Mouse (Mus musculus): ENCODE data around the gene Atp6v0e. TPM values are rescaled to one million over a fixed set of nuclear protein-coding genes. Genes with fewer than 3 reads are reported as not detected.

The Atp6v0e gene
- polyA plus RNA-seq, 1 experiment from 2014 or later, result 90.5 TPM

GRCm38 (mm10) chr17:26634539-26634938 is 28.5 kb upstream of the Atp6v0e start:
- H3K9me3 ChIP-seq (ENCODE audit: control insufficient read depth, low read length), result no peaks in the 10 kb centered on the region
- peaks cover 80% of the 10 kb centered on the region for H3K36me3 ChIP-seq (ENCODE audit: control insufficient read depth, insufficient read depth, low read length)
- H3K4me1 ChIP-seq (ENCODE audit: control insufficient read depth, insufficient read depth, low read length), result no peaks in the 10 kb centered on the region
- DNase-seq (no peak), ATAC-seq (ENCODE audit: low FRiP score, low TSS enrichment) (no peak)
- no peaks in the 10 kb centered on the region for H3K27me3 ChIP-seq (ENCODE audit: control insufficient read depth, insufficient read depth, low read length)
- no peak overlapping the region for H3K27ac ChIP-seq (replicated peaks; ENCODE audit: low read depth, low read length)
- 93% methylated on average over 7 of the region's 7 CpGs for WGBS
- H3K4me3 ChIP-seq (replicated peaks; ENCODE audit: low read depth, low read length), result no peak overlapping the region
- no peak overlapping the region for H3K4me2 ChIP-seq (ENCODE audit: low read length)
- H3K9ac ChIP-seq (replicated peaks; ENCODE audit: low read length), result no peak overlapping the region

- WGBS, result 89% methylated on average over 7 of the region's 7 CpGs
- Histone ChIP-seq H3K4me3 (replicated peaks; ENCODE audit: low read depth, low read length) (no peak overlapping the region), H3K27ac (replicated peaks; ENCODE audit: low read depth, low read length) (no peak overlapping the region), H3K9me3 (ENCODE audit: control insufficient read depth, low read length) (no peaks in the 10 kb centered on the region), H3K36me3 (ENCODE audit: control insufficient read depth, insufficient read depth, low read length) (peaks cover 80% of the 10 kb centered on the region), H3K27me3 (ENCODE audit: control insufficient read depth, insufficient read depth, low read length) (no peaks in the 10 kb centered on the region), H3K9ac (replicated peaks; ENCODE audit: low read length) (no peak overlapping the region), H3K4me1 (ENCODE audit: control insufficient read depth, insufficient read depth, low read length) (no peaks in the 10 kb centered on the region), H3K4me2 (ENCODE audit: low read length) (no peak overlapping the region)
- ATAC-seq (ENCODE audit: low FRiP score, low TSS enrichment), result no peak
- DNase-seq, result no peak
Observed at GRCm38 (mm10) chr17:26635951-26636350, 27.1 kb upstream of the Atp6v0e start.

DNA sequence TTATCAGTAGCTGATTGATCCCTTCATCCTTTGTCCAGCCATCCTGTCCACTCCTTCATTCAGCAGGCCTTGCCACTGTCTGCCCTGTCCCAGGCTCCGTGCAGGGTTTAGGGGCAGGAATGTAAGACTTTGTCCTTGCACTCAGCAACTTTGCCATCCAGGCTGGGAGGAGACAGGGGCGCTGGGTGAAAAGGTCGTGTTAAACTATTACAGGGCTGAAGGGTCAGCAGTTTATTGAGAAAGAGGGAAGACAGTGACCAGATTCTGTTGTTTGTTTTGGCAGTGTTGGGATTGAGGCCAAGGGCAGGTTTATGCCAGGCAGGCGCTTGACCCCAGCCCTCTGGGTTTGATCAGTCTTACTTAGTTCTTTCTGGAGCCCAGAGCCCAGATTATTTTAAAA is 25.2 kb upstream of the Atp6v0e start:
- Histone ChIP-seq H3K4me3 (replicated peaks; ENCODE audit: low read depth, low read length) (no peak overlapping the region), H3K27me3 (ENCODE audit: control insufficient read depth, insufficient read depth, low read length) (no peaks in the 10 kb centered on the region), H3K36me3 (ENCODE audit: control insufficient read depth, insufficient read depth, low read length) (peaks cover 81% of the 10 kb centered on the region), H3K4me1 (ENCODE audit: control insufficient read depth, insufficient read depth, low read length) (no peaks in the 10 kb centered on the region), H3K27ac (replicated peaks; ENCODE audit: low read depth, low read length) (no peak overlapping the region), H3K4me2 (ENCODE audit: low read length) (no peak overlapping the region), H3K9ac (replicated peaks; ENCODE audit: low read length) (no peak overlapping the region), H3K9me3 (ENCODE audit: control insufficient read depth, low read length) (no peaks in the 10 kb centered on the region)
- ATAC-seq (ENCODE audit: low FRiP score, low TSS enrichment) (no peak), DNase-seq (no peak)
- 82% methylated on average over 4 of the region's 4 CpGs for WGBS

- Histone ChIP-seq H3K36me3 (ENCODE audit: control insufficient read depth, insufficient read depth, low read length) (peaks cover 81% of the 10 kb centered on the region), H3K9ac (replicated peaks; ENCODE audit: low read length) (no peak overlapping the region), H3K9me3 (ENCODE audit: control insufficient read depth, low read length) (no peaks in the 10 kb centered on the region), H3K4me1 (ENCODE audit: control insufficient read depth, insufficient read depth, low read length) (no peaks in the 10 kb centered on the region), H3K27ac (replicated peaks; ENCODE audit: low read depth, low read length) (no peak overlapping the region), H3K4me3 (replicated peaks; ENCODE audit: low read depth, low read length) (no peak overlapping the region), H3K27me3 (ENCODE audit: control insufficient read depth, insufficient read depth, low read length) (no peaks in the 10 kb centered on the region), H3K4me2 (ENCODE audit: low read length) (no peak overlapping the region)
- ATAC-seq (ENCODE audit: low FRiP score, low TSS enrichment) (no peak), DNase-seq (peak; percentile 87)
- 29% methylated on average over 7 of the region's 7 CpGs for WGBS
Observed at GRCm38 (mm10) chr17:26638655-26639054, 24.4 kb upstream of the Atp6v0e start.

DNA sequence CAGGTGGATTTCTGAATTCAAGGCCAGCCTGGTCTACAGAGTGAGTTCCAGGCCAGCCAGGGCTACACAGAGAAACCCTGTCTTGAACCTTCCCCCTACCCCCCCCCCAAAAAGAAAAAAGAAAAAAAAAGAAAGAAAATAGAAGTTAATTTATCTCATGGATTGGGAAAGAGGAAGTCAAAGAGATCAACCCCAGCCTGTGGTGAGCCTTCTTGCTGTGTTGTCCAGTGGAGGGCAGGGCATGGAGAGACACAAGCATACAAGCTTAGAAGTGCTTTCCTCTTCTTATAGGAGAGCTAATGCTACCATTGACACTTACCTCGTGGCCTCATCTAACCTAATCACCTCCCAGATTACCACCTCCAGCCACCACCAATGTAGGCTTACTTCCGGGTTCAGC is 23.2 kb upstream of the Atp6v0e start:
- ATAC-seq (ENCODE audit: low FRiP score, low TSS enrichment), result no peak
- Histone ChIP-seq H3K4me1 (ENCODE audit: control insufficient read depth, insufficient read depth, low read length) (0 out of 2 replicates have a peak, but pooled peaks cover 2% of the 10 kb centered on the region), H3K9ac (replicated peaks; ENCODE audit: low read length) (no peak overlapping the region), H3K4me3 (replicated peaks; ENCODE audit: low read depth, low read length) (no peak overlapping the region), H3K27me3 (ENCODE audit: control insufficient read depth, insufficient read depth, low read length) (no peaks in the 10 kb centered on the region), H3K9me3 (ENCODE audit: control insufficient read depth, low read length) (no peaks in the 10 kb centered on the region), H3K36me3 (ENCODE audit: control insufficient read depth, insufficient read depth, low read length) (peaks cover 77% of the 10 kb centered on the region), H3K4me2 (ENCODE audit: low read length) (no peak overlapping the region), H3K27ac (replicated peaks; ENCODE audit: low read depth, low read length) (no peak overlapping the region)
- DNase-seq, result no peak
- WGBS, result 93% methylated on average over 2 of the region's 2 CpGs

GRCm38 (mm10) chr17:26640286-26640740 is 22.7 kb upstream of the Atp6v0e start:
- no peak overlapping the region for H3K9ac ChIP-seq (replicated peaks; ENCODE audit: low read length)
- H3K4me1 ChIP-seq (ENCODE audit: control insufficient read depth, insufficient read depth, low read length), result 0 out of 2 replicates have a peak, but pooled peaks cover 6% of the 10 kb centered on the region
- WGBS, result 98% methylated on average over 3 of the region's 3 CpGs
- H3K4me3 ChIP-seq (replicated peaks; ENCODE audit: low read depth, low read length), result no peak overlapping the region
- no peak for ATAC-seq (ENCODE audit: low FRiP score, low TSS enrichment)
- no peak overlapping the region for H3K27ac ChIP-seq (replicated peaks; ENCODE audit: low read depth, low read length)
- no peaks in the 10 kb centered on the region for H3K27me3 ChIP-seq (ENCODE audit: control insufficient read depth, insufficient read depth, low read length)
- DNase-seq, result no peak
- no peak overlapping the region for H3K4me2 ChIP-seq (ENCODE audit: low read length)
- peaks cover 77% of the 10 kb centered on the region for H3K36me3 ChIP-seq (ENCODE audit: control insufficient read depth, insufficient read depth, low read length)
- H3K9me3 ChIP-seq (ENCODE audit: control insufficient read depth, low read length), result no peaks in the 10 kb centered on the region

- H3K27ac ChIP-seq (replicated peaks; ENCODE audit: low read depth, low read length), result no peak overlapping the region
- WGBS, result 96% methylated on average over 8 of the region's 8 CpGs
- H3K4me3 ChIP-seq (replicated peaks; ENCODE audit: low read depth, low read length), result no peak overlapping the region
- H3K27me3 ChIP-seq (ENCODE audit: control insufficient read depth, insufficient read depth, low read length), result no peaks in the 10 kb centered on the region
- H3K4me1 ChIP-seq (ENCODE audit: control insufficient read depth, insufficient read depth, low read length), result 0 out of 2 replicates have a peak, but pooled peaks cover 6% of the 10 kb centered on the region
- H3K4me2 ChIP-seq (ENCODE audit: low read length), result no peak overlapping the region
- H3K9me3 ChIP-seq (ENCODE audit: control insufficient read depth, low read length), result no peaks in the 10 kb centered on the region
- H3K36me3 ChIP-seq (ENCODE audit: control insufficient read depth, insufficient read depth, low read length), result peaks cover 85% of the 10 kb centered on the region
- no peak for DNase-seq
- no peak overlapping the region for H3K9ac ChIP-seq (replicated peaks; ENCODE audit: low read length)
- ATAC-seq (ENCODE audit: low FRiP score, low TSS enrichment), result no peak
Observed at GRCm38 (mm10) chr17:26643456-26643855, 19.6 kb upstream of the Atp6v0e start.

DNA sequence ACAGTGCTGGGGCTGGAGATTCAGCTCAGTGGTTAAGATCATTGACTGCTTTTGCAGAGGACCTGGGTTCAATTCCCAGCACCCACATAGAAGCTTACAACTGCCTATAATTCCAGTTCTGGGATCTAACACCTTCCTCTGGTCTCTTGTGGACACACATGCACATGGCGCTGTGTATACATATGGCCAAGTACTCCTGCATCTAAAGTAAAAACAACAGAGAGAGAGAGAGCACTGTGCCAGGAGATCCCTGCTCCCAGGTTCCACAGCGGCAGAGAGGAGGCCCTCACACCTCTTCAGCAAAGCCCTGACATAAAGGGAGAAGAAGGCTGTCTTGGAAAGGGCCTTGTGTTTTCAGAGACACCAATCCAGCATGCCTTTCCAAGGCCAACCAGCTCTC is 19.0 kb upstream of the Atp6v0e start:
- H3K4me2 ChIP-seq (ENCODE audit: low read length), result no peak overlapping the region
- peak overlapping the region; percentile 46; the same call in 1 of the 2 replicates for H3K27ac ChIP-seq (replicated peaks; ENCODE audit: low read depth, low read length)
- 96% methylated on average over 2 of the region's 2 CpGs for WGBS
- no peak overlapping the region for H3K9ac ChIP-seq (replicated peaks; ENCODE audit: low read length)
- H3K27me3 ChIP-seq (ENCODE audit: control insufficient read depth, insufficient read depth, low read length), result no peaks in the 10 kb centered on the region
- peaks cover 85% of the 10 kb centered on the region for H3K36me3 ChIP-seq (ENCODE audit: control insufficient read depth, insufficient read depth, low read length)
- H3K4me3 ChIP-seq (replicated peaks; ENCODE audit: low read depth, low read length), result no peak overlapping the region
- DNase-seq, result no peak
- H3K9me3 ChIP-seq (ENCODE audit: control insufficient read depth, low read length), result no peaks in the 10 kb centered on the region
- H3K4me1 ChIP-seq (ENCODE audit: control insufficient read depth, insufficient read depth, low read length), result 0 out of 2 replicates have a peak, but pooled peaks cover 6% of the 10 kb centered on the region
- no peak for ATAC-seq (ENCODE audit: low FRiP score, low TSS enrichment)

- H3K27me3 ChIP-seq (ENCODE audit: control insufficient read depth, insufficient read depth, low read length), result no peaks in the 10 kb centered on the region
- ATAC-seq (ENCODE audit: low FRiP score, low TSS enrichment), result no peak; the same call in 1 of the 2 replicates
- H3K27ac ChIP-seq (replicated peaks; ENCODE audit: low read depth, low read length), result peak overlapping the region; percentile 46
- peak; percentile 73 for DNase-seq
- H3K36me3 ChIP-seq (ENCODE audit: control insufficient read depth, insufficient read depth, low read length), result peaks cover 81% of the 10 kb centered on the region
- H3K4me3 ChIP-seq (replicated peaks; ENCODE audit: low read depth, low read length), result no peak overlapping the region
- no peak overlapping the region for H3K9ac ChIP-seq (replicated peaks; ENCODE audit: low read length)
- 49% methylated on average over 9 of the region's 9 CpGs for WGBS
- no peaks in the 10 kb centered on the region for H3K9me3 ChIP-seq (ENCODE audit: control insufficient read depth, low read length)
- H3K4me2 ChIP-seq (ENCODE audit: low read length), result no peak overlapping the region
- H3K4me1 ChIP-seq (ENCODE audit: control insufficient read depth, insufficient read depth, low read length), result 0 out of 2 replicates have a peak, but pooled peaks cover 6% of the 10 kb centered on the region
Observed at GRCm38 (mm10) chr17:26644509-26645410, 18.3 kb upstream of the Atp6v0e start.

Measured in midbrain, embryonic 14.5 days (tissue).